Mouse (Mus musculus): Measurements from ENCODE around the gene Ntn4.

Ntn4 gene

GRCm38 (mm10) chr10:93730514-93730913, 90.0 kb downstream of the Ntn4 start:
- DNase-seq (ENCODE audit: low spot score), result no peak

DNA sequence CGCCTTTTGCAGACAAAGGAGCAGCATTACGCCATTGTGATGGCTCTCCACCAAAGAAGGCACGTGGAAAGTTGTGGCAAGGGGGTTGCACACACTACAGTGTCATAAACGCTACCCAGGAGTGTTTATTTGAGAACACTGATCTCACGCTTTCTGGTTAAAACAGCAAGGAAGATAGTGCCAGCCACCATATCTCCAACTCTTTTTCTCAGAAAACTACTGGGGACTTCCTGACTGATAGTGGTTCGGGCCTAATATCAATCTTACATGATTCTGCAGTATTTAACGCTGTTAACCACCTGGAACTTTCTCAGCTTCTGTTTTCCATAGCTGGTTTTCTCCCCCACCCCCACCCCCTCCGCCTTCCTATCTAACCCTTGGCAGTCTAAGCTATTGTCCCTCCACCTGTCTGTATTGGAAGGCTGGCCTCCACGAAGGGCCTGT, 90.8 kb downstream of the Ntn4 start:
- no peak for DNase-seq (ENCODE audit: low spot score)

DNA sequence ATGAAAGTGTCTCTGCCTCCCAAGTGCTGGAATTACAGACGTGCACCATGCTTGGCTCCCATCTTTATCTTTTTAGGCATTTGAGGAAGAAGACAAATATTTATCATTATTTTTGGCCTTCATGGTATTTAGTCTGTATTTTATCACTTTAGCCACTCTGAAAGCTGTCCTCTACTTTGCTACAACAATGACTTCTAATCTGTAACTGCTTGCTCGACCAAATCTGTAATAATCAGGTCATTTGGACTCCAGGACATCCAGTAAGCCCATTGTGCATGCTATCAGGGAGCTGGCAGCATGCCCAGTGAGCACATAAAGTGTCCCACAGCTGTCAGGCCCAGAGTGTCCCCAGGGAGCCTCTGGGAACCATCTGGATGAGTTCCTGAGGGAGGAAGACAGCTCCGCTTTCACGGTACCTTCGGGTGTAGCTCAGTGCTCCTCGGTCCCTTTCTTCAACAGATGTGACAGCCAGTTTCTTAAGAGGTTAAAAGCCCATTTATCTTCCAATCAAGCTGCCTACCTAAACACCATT, 95.7 kb downstream of the Ntn4 start:
- no peak for DNase-seq (ENCODE audit: low spot score)

DNA sequence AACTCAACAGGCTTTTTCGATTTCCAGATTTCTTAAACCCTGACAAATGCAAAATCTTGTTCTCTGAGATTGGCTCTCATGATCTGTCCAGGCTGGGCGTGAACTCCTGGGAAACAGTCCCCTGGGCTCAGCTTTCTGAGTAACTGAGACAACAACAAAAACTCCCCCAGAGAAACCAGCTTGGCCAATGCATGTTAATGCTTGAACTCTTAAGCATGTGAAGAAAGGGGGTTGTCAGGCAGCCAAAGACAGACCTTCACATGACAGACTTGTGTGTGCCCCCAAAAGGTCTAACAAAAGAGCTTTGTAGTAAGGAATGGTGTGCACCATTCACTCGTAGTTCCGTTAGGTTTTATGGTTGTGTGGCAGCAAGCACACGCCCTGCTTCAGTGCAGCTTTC, 96.6 kb downstream of the Ntn4 start:
- no peak for DNase-seq (ENCODE audit: low spot score)

- no peak for DNase-seq (ENCODE audit: low spot score)
Observed at GRCm38 (mm10) chr10:93741446-93742096, 101.1 kb downstream of the Ntn4 start.

GRCm38 (mm10) chr10:93742097-93742446, 101.6 kb downstream of the Ntn4 start:
- no peak for DNase-seq (ENCODE audit: low spot score)

- DNase-seq (ENCODE audit: low spot score), result no peak
Observed at GRCm38 (mm10) chr10:93742598-93742997, 102.1 kb downstream of the Ntn4 start.

GRCm38 (mm10) chr10:93749267-93750192, 109.0 kb downstream of the Ntn4 start:
- no peak for DNase-seq (ENCODE audit: low spot score)

GRCm38 (mm10) chr10:93751302-93751701, 110.8 kb downstream of the Ntn4 start:
- DNase-seq (ENCODE audit: low spot score), result no peak

GRCm38 (mm10) chr10:93753711-93754391, 113.4 kb downstream of the Ntn4 start:
- no peak for DNase-seq (ENCODE audit: low spot score)

DNA sequence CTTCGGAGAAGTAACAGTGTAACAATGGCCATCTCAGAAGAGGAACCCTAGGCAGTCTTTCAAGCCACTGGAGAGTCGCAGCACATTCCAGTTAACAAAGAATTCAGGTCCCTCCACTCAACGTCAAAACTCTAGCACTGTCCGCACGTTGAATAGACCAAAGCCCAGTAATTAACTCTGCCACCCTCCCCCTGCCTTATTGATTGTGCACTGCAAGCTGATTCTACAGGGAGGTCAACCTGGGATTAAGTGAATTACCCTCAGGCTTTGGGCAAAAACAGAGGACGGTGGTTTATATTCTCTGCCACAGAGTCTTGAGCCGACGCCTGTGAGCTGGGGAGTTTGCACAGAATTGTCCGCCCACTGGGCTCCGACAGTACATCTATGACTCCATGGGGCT, 115.7 kb downstream of the Ntn4 start:
- DNase-seq (ENCODE audit: low spot score), result no peak

DNA sequence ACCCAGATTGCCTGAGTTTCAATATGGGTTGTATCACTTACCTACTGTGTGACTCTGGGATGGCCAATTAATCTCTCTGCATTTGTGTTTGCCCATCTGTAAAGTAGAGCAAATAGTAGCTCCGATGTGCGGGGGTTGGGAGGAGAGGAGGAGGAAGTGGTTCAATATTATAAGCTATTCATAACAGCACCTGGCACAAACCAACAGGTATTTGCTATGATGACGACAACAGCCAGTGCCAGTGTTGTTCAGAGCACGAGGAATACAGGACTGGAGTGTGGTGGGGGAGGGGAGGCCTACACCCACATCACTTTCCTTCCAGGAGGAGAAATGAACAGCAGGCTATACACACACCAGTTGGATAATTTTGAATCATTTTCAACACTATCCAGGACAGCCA, 119.2 kb downstream of the Ntn4 start:
- no peak for DNase-seq (ENCODE audit: low spot score)

DNA sequence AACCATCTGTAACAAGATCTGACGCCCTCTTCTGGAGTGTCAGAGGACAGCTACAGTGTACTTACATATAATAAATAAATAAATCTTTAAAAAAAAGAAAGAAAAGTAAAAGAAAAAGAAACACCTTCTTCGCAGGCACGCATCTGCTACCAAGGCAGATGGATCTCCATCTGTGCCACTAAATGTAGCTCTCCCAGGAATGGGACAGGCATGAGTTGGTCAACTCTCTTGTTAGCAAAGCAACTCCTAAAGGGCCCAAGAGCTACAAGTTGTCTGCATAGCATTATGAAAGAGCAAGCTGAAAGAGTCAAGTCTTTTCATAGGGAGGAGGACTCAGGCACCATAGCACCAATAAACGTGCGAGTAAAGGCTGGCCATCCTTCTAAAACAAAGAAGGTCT, 119.9 kb downstream of the Ntn4 start:
- DNase-seq (ENCODE audit: low spot score), result no peak

GRCm38 (mm10) chr10:93763074-93763473, 122.6 kb downstream of the Ntn4 start:
- no peak for DNase-seq (ENCODE audit: low spot score)

GRCm38 (mm10) chr10:93766221-93766620, 125.7 kb downstream of the Ntn4 start:
- DNase-seq (ENCODE audit: low spot score), result no peak

DNA sequence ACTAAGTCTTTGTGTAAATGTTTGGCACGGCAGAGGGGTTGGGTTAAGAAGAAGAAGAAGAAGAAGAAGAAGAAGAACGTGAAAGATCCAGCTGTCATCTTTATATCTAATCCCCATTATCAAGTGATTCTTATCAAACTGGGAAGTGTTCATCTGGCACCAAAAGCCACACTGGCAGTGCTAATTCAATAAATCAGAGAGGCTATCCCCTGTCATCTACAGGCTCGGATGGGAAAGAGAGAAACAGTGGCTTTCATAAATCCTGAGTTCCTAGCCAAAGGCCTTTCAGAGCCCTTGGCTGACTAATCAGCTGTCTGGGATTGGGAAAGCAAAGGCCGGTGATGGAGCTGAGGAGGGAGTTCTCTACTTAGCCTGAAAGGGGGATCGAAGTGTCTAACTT, 126.8 kb downstream of the Ntn4 start:
- no peak for DNase-seq (ENCODE audit: low spot score)

- no peak for DNase-seq (ENCODE audit: low spot score)
Observed at GRCm38 (mm10) chr10:93768222-93768621, 127.7 kb downstream of the Ntn4 start.

GRCm38 (mm10) chr10:93771931-93772465, 131.5 kb downstream of the Ntn4 start:
- DNase-seq (ENCODE audit: low spot score), result no peak

DNA sequence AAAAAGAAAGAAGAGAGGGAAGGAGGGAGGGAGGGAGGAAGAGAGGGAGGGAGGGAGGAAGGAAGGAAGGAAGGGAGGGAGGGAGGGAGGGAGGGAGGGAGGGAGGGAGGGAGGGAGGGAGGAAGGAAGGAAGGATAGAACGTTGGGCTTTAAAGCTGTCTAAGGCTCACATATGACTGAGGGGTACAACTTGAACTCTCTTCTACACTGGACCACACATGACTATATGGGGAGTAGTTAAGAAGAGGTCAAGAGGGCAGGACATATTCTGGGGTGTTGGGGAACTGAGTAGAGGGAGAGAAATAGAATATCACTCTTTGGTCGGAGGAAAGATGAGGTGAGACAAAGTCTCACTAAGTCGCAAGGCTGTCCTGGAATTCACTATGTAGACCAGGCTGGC, 132.0 kb downstream of the Ntn4 start:
- DNase-seq (ENCODE audit: low spot score), result no peak

DNA sequence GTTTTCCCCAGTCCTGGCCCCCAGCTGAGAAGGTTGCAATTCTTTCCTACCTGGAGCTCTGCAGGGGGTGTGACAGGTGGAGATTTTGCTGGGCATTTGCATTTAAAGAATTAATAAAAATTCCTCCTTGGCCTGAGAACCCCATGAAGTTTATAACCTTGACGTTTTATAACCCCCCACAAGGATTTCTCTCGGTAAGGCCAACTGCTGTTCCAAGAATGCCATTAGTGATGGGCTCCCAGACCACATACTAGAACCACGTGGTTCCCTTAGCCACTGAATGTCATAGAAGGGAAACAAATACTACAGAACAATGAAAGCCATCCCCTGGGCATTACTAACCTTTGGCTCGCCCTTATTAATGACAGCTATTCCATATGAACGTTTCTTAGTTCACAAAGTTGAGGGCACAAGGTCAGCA, 136.3 kb downstream of the Ntn4 start:
- DNase-seq (ENCODE audit: low spot score), result no peak

- DNase-seq (ENCODE audit: low spot score), result no peak
Observed at GRCm38 (mm10) chr10:93777372-93777771, 136.9 kb downstream of the Ntn4 start.
